In genomic region chr2:144044726-144045125, GRCm38 (mm10) we compare ENCODE assay signal across 11 mouse cellular contexts. TPM values are rescaled to one million over a fixed set of nuclear protein-coding genes. Genes with fewer than 3 reads are reported as not detected.
DNase-seq lines count a peak whose midpoint lies in the region; ATAC-seq lines count a peak whose summit lies in the region.
"Had no signal": no experiment of that assay in that cellular context is flagged by ENCODE, and none has a peak within 500 bp of the region (broad histone marks: within the 10 kb centered on the region; RNA-seq: fewer than 3 reads in every experiment).

No protein-coding gene starts in this region.

- no peak overlapping the region for H3K9ac ChIP-seq in intestine, embryonic 16.5 days (ENCODE audit: low read depth, low read length)
- H3K9ac ChIP-seq: heart, embryonic 15.5 days had no signal

- no peak overlapping the region for H3K27ac ChIP-seq in intestine, embryonic 16.5 days (ENCODE audit: low read length)
- H3K27ac ChIP-seq: heart, embryonic 15.5 days had no signal

- H3K36me3 ChIP-seq in intestine, embryonic 16.5 days (ENCODE audit: control insufficient read depth, insufficient read depth, low read length) = no peaks in the 10 kb centered on the region
- H3K36me3 ChIP-seq: heart, embryonic 15.5 days had no signal

- H3K9me3 ChIP-seq in intestine, embryonic 16.5 days (ENCODE audit: control insufficient read depth, low read length) = no peaks in the 10 kb centered on the region
- H3K9me3 ChIP-seq: heart, embryonic 15.5 days had no signal

- 80% methylated on average over 6 of the region's 6 CpGs for WGBS in intestine, embryonic 16.5 days

- no peak overlapping the region for H3K4me3 ChIP-seq in intestine, embryonic 16.5 days (ENCODE audit: low read length)
- H3K4me3 ChIP-seq: heart, embryonic 15.5 days had no signal

- no peaks in the 10 kb centered on the region for H3K27me3 ChIP-seq in intestine, embryonic 16.5 days (replicated peaks; ENCODE audit: control insufficient read depth, insufficient read depth, low read length)
- H3K27me3 ChIP-seq: heart, embryonic 15.5 days had no signal

- peak; percentile 9 for DNase-seq in NIH3T3 (ENCODE audit: low read depth)
- peak; percentile 4 for DNase-seq in adrenal gland, postnatal 25 days
- DNase-seq in heart, adult 9 months (ENCODE audit: low spot score in 2 of 2) = peak; percentile 34 to 63
- peak; percentile 62 to 85 for DNase-seq in left cerebral cortex, adult 9 months (ENCODE audit: low spot score in 2 of 2)
- DNase-seq in kidney, adult 8-10 months = no peak
- no peak for DNase-seq in kidney, postnatal 10 days

- peaks cover 6% of the 10 kb centered on the region; the same call in 1 of the 2 replicates for H3K4me1 ChIP-seq in intestine, embryonic 16.5 days (ENCODE audit: control insufficient read depth, insufficient read depth, low read length)

- no peak overlapping the region for H3K4me2 ChIP-seq in intestine, embryonic 16.5 days (ENCODE audit: low read depth, low read length)
- H3K4me2 ChIP-seq: heart, embryonic 15.5 days; liver, embryonic 11.5 days had no signal

- no peak for ATAC-seq in intestine, embryonic 16.5 days

RNA-seq across cellular contexts. Expression of gene Banf2, which starts 11.9 kb away (rescaled TPM):
- not detected in 2 replicates for total RNA-seq in adrenal gland, postnatal 25 days (2021)
- polyA plus RNA-seq in intestine, embryonic 16.5 days (2015; fragmentation: Nextera tagmentation; extraction: Ambion mirVana) = not detected in 2 replicates
- total RNA-seq: common myeloid progenitor, adult 5-6 weeks had no signal
- polyA plus RNA-seq: heart, embryonic 15.5 days; liver, embryonic 11.5 days; stomach, embryonic 14.5 days had no signal

RNA-seq across cellular contexts. Expression of gene Rrbp1, which starts 33.7 kb away (rescaled TPM):
- total RNA-seq in adrenal gland, postnatal 25 days (2021) = 192 and 198 TPM in 2 replicates
- polyA plus RNA-seq in intestine, embryonic 16.5 days (2015; fragmentation: Nextera tagmentation; extraction: Ambion mirVana) = 102 and 106 TPM in 2 replicates

Comparison
In these comparisons a context has a peak if more than half of its experiments do, and no peak if none do; other contexts are left out.
1. DNase-seq: peak in NIH3T3 (single experiment), adrenal gland, postnatal 25 days (single experiment), heart, adult 9 months (2 of 2) and left cerebral cortex, adult 9 months (2 of 2); none in kidney, adult 8-10 months (0 of 2) and kidney, postnatal 10 days (single experiment).